Mouse (Mus musculus) midbrain, embryonic 16.5 days (tissue): ENCODE data around the gene Supt20. TPM values are rescaled to one million over a fixed set of nuclear protein-coding genes. Genes with fewer than 3 reads are reported as not detected.
"Not testable (repeated sequence)": the region's sequence is repeated elsewhere in the genome, so short reads cannot be mapped to it uniquely, and the experiment has no call there.

Experiments
- ATAC-seq: fragments of 200-750 bp; cut with Nextera tagmentation; 2 replicates; pipeline ENCODE4 v1.8.0; 2017; ENCODE audit warnings: moderate TSS enrichment
- H3K27ac ChIP-seq: fragments of 300-500 bp; sonication (generic); 2 replicates; pipeline ENCODE4 v1.5.1; 2014; ENCODE audit warnings: mild to moderate bottlenecking, low read length, mixed read lengths
- H3K27me3 ChIP-seq: fragments of 300-500 bp; sonication (generic); 2 replicates; pipeline ENCODE4 v1.6.1; 2014; ENCODE audit warnings: low read depth, low read length, mixed read lengths; ENCODE audit not compliant: control insufficient read depth, insufficient read depth
- H3K36me3 ChIP-seq: fragments of 300-500 bp; sonication (generic); 2 replicates; pipeline ENCODE4 v1.6.1; 2014; ENCODE audit warnings: mild to moderate bottlenecking, low read length, moderate library complexity, mixed read lengths; ENCODE audit not compliant: control insufficient read depth, insufficient read depth
- H3K4me1 ChIP-seq: fragments of 300-500 bp; sonication (generic); 2 replicates; pipeline ENCODE4 v1.6.1; 2014; ENCODE audit warnings: mild to moderate bottlenecking, low read length, mixed read lengths; ENCODE audit not compliant: control insufficient read depth, insufficient read depth
- H3K4me2 ChIP-seq: fragments of 300-500 bp; sonication (generic); 2 replicates; pipeline ENCODE4 v1.6.1; 2014; ENCODE audit warnings: mild to moderate bottlenecking, low read length, mixed read lengths
- H3K4me3 ChIP-seq: fragments of 300-500 bp; sonication (generic); 2 replicates; pipeline ENCODE4 v1.5.1; 2014; ENCODE audit warnings: low read depth, mild to moderate bottlenecking, low read length, moderate library complexity, mixed read lengths
- H3K9ac ChIP-seq: fragments of 300-500 bp; sonication (generic); 2 replicates; pipeline ENCODE4 v1.6.1; 2014; ENCODE audit warnings: low read depth, low read length, mixed read lengths
- H3K9me3 ChIP-seq: fragments of 300-500 bp; sonication (generic); replicated peaks from 2 replicates; pipeline ENCODE4 v1.6.1; 2014; ENCODE audit warnings: mild to moderate bottlenecking, low read length, mixed read lengths; ENCODE audit not compliant: control insufficient read depth, poor library complexity, severe bottlenecking
- whole genome bisulfite sequencing: fragments of 180-500 bp; shearing (Covaris S2); extraction: QIAGEN DNeasy Blood & Tissue Kit; methylation state at CpG from one replicate; pipeline ENCODE4 v1.1.7; 2014; 5-methylcytosine and 5-hydroxymethylcytosine counted together
- polyA plus RNA-seq: library from polyadenylated mRNA; unstranded; fragments of >200 nt; fragmentation: Nextera tagmentation; extraction: Ambion mirVana; gene quantifications from 2 replicates; pipeline ENCODE4 v1.2.1, GENCODE M21; 2015

Gene Supt20
- polyA plus RNA-seq, 1 experiment from 2014 or later = 89.9 TPM

DNA sequence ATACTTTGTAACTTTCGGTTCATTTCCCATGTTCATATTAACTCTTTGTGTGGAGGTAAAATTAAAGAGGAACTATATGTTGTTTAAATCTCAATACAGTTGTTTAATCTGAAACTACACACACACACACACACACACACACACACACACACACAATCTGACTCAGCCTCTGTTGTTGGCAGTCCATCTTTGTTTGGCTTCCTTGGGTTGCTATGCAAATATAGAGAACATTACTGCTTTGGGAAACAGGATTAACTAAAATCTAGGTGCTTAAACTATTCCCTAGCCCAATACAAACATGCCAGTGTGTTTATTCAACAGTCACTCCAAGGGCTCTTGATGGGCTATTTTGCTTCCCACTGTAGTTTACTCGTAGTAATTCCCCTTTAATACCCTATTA is 5.4 kb upstream of the Supt20 start:
- no peak overlapping the region for H3K4me3 ChIP-seq
- no peak overlapping the region for H3K9ac ChIP-seq
- H3K4me1 ChIP-seq = peaks cover 2% of the 10 kb centered on the region; the same call in 1 of the 2 replicates
- no peak for ATAC-seq
- WGBS = 73% methylated on average over 2 of the region's 2 CpGs
- no peaks in the 10 kb centered on the region for H3K9me3 ChIP-seq
- H3K36me3 ChIP-seq = no peaks in the 10 kb centered on the region
- H3K4me2 ChIP-seq = no peak overlapping the region
- no peaks in the 10 kb centered on the region; the same call in 1 of the 2 replicates for H3K27me3 ChIP-seq
- no peak overlapping the region for H3K27ac ChIP-seq

DNA sequence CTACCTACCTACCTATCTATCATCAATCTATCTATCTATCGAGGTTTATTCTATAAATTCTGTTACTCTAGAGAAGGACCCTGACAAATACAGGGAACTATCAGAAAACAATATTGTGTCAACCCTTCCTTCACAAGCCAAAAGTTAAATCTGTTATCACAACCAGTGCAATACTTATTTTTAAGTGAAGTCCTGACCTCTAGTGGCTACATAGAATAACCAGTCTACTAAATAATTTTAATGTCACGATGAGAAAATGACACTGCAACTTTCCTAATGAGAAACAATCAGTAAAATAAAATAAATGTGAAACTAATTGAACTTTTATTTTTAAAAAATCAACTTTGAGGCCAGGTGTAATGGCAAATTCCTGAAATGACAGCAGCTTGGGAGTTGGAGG is 3.5 kb upstream of the Supt20 start:
- H3K4me1 ChIP-seq = peaks cover 5% of the 10 kb centered on the region
- H3K4me3 ChIP-seq = no peak overlapping the region
- H3K9ac ChIP-seq = no peak overlapping the region
- no peak overlapping the region for H3K27ac ChIP-seq
- no peaks in the 10 kb centered on the region for H3K36me3 ChIP-seq
- 46% methylated on average over 2 of the region's 2 CpGs for WGBS
- no peak overlapping the region for H3K4me2 ChIP-seq
- H3K9me3 ChIP-seq = no peaks in the 10 kb centered on the region
- ATAC-seq = no peak
- no peaks in the 10 kb centered on the region; the same call in 1 of the 2 replicates for H3K27me3 ChIP-seq

DNA sequence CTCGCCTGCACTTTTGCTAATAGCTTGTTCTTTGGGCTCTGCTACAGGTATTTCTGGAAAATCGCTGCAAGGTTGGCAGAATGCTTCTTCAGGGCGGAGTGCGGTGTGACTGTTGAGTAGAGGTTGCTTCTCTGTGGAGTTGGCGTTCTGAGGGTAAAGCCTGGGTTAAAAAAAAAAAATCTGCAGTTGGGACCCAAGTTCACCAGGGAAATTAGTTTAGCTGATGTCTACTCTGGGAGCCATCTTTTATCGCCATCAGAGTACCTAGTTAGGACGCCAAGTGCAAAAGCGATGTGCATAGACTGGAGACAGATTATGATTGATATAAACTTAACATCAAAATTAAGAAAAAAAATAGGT is 429 bp downstream of the Supt20 start:
- H3K4me2 ChIP-seq = peak overlapping the region; percentile 74
- H3K27ac ChIP-seq = peak overlapping the region; percentile 77
- H3K4me1 ChIP-seq = peaks cover 5% of the 10 kb centered on the region
- peak overlapping the region; percentile 74 for H3K9ac ChIP-seq
- H3K27me3 ChIP-seq = no peaks in the 10 kb centered on the region; the same call in 1 of the 2 replicates
- H3K4me3 ChIP-seq = peak overlapping the region; percentile 66
- ATAC-seq = no peak; the same call in 1 of the 2 replicates
- no peaks in the 10 kb centered on the region for H3K36me3 ChIP-seq
- H3K9me3 ChIP-seq = no peaks in the 10 kb centered on the region
- WGBS = under 1% methylated on average over 8 of the region's 8 CpGs

DNA sequence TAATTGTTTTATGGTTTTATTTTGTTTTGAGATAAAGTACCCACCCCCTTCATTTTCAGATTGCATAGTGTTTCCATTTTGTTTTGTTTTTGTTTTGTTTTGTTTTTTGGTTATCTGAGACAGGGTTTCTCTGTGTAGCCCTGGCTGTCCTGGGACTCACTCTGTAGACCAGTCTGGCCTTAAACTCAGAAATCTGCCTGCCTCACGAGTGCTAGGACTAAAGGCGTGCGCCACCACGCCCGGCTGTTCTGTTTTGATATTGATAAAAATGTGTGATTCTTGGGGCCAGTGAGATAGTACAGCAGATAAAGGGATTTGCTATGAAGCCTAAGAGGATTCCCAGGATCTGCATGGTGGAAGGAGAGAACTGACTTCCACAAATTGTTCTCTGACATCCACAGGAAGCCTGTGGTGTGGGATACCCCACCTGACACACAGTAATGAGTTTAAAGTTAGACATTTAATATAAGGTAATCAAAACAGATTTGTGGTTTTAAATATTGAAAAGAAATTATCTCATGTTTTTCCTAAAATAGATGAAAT is 7.2 kb downstream of the Supt20 start:
- WGBS = 89% methylated on average over 5 of the region's 5 CpGs
- no peaks in the 10 kb centered on the region for H3K4me1 ChIP-seq
- no peak for ATAC-seq
- H3K36me3 ChIP-seq = peaks cover 9% of the 10 kb centered on the region
- H3K27ac ChIP-seq = no peak overlapping the region
- H3K4me2 ChIP-seq = no peak overlapping the region
- no peaks in the 10 kb centered on the region for H3K27me3 ChIP-seq
- H3K4me3 ChIP-seq = no peak overlapping the region
- no peaks in the 10 kb centered on the region for H3K9me3 ChIP-seq
- H3K9ac ChIP-seq = no peak overlapping the region

DNA sequence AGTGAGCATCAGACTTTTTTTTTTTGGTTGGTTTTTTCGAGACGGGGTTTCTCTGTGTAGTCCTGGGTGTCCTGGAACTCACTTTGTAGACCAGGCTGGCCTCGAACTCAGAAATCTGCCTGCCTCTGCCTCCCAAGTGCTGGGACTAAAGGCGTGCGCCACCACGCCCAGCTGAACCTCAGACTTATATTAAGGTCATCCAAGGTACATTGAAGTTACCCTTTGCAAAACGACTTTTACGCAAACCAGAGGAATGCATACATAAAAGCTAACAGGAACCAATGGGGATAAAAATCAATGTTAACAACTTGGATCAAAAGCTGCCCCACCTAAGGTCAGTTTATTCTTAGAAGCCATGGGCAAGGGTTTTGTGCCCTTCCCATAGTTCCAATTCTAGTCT is 11.5 kb downstream of the Supt20 start:
- not testable (repeated sequence) for H3K9me3 ChIP-seq, H3K4me2 ChIP-seq, H3K27me3 ChIP-seq, ATAC-seq, H3K9ac ChIP-seq, H3K4me3 ChIP-seq, H3K27ac ChIP-seq, H3K4me1 ChIP-seq
- H3K36me3 ChIP-seq = peaks cover 17% of the 10 kb centered on the region
- 99% methylated on average over 8 of the region's 8 CpGs for WGBS

DNA sequence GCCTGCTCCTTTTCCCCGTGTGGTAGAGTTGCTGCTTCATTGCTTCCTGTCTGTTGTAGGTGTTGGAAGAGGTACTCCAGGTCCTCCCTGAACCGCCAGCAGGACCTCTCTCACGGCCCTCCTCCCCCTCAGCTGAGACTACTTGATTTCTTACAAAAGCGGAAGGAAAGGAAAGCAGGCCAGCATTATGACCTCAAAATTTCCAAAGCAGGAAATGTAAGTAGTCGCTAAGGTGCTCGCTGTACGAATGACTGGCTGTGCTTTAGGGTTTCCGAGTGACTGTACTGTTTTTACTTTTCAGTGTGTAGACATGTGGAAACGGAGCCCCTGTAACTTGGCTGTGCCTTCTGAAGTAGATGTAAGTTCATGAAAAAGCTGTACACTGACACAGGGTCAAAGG is 16.4 kb downstream of the Supt20 start:
- Histone ChIP-seq H3K9ac (no peak overlapping the region), H3K36me3 (peaks cover 37% of the 10 kb centered on the region), H3K9me3 (no peaks in the 10 kb centered on the region), H3K27me3 (no peaks in the 10 kb centered on the region), H3K4me1 (no peaks in the 10 kb centered on the region), H3K4me2 (no peak overlapping the region), H3K4me3 (no peak overlapping the region), H3K27ac (no peak overlapping the region)
- ATAC-seq = no peak
- WGBS = 89% methylated on average over 9 of the region's 9 CpGs

DNA sequence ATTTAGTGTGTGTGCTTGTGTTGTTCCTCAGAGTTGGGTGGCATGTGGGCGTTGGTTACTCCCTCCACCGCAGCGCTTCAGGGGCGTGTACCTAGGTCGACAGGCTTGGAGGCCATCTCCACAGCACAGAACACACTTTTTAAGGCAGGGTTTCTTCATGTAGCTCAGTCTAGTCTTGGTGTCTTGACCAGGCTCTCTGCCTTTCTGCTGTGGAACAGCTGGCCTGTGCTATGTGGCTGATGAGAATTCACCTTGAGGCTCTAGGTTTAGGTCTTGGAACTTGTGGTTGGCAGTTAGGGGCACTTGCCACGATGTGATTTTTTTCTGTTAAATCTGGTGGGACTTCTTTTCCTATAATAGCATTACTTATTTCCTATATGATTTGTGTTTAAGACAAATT is 21.6 kb downstream of the Supt20 start, which contains the start of gene Gm21958:
TSS of gene Gm21958 (minus strand) at position 101 of the 400 bp plus-strand sequence.
- Histone ChIP-seq H3K4me2 (no peak within 1 kb of the TSS), H3K27ac (no peak within 1 kb of the TSS), H3K4me3 (no peak within 1 kb of the TSS), H3K36me3 (peaks cover 41% of the 10 kb centered on the region), H3K27me3 (no peaks in the 10 kb centered on the region), H3K9me3 (no peaks in the 10 kb centered on the region), H3K4me1 (no peaks in the 10 kb centered on the region), H3K9ac (no peak within 1 kb of the TSS)
- 95% methylated on average over 6 of the region's 6 CpGs for WGBS
- no peak for ATAC-seq

DNA sequence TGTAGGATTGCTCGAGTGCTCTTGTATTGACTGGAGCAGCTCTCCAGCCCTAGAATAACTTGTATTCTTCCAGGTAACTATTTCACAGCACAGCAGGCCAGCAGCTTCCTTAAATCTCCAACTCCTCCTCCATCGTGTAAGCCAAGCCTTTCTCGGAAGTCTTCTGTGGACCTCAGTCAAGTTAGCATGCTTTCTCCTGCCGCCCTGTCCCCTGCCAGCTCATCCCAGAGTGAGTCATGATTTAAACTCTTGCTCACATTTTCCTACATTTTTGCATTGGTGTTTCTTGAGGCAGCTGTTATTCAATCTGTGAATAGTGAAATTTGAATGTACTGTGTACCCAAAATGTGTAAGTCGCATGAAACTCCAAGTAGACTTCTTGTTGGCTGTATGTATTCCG is 22.9 kb downstream of the Supt20 start:
- WGBS = 96% methylated on average over 6 of the region's 6 CpGs
- H3K4me2 ChIP-seq = no peak overlapping the region
- ATAC-seq = no peak
- H3K9me3 ChIP-seq = no peaks in the 10 kb centered on the region
- no peaks in the 10 kb centered on the region for H3K27me3 ChIP-seq
- peaks cover 32% of the 10 kb centered on the region for H3K36me3 ChIP-seq
- H3K9ac ChIP-seq = no peak overlapping the region
- no peak overlapping the region for H3K27ac ChIP-seq
- no peak overlapping the region for H3K4me3 ChIP-seq
- H3K4me1 ChIP-seq = no peaks in the 10 kb centered on the region

DNA sequence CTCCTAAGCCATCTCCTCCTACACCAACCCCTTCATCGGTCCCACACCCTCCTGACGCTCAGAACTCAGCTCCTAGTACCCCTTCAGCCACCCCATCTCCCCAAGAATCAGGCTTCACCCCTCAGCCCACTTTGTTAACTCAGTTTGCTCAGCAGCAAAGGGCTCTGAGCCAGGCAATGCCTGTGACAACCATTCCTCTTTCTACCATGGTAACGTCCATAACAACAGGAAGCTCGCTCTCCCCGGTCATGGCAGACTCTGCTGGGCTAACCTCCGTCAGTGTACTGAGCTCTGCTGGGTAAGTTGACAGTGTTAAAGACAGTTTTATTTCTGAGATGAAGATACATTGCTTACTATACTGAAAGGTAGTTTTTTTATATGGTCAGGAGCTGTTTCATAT is 24.7 kb downstream of the Supt20 start:
- Histone ChIP-seq H3K27ac (no peak overlapping the region), H3K9ac (no peak overlapping the region), H3K4me1 (no peaks in the 10 kb centered on the region), H3K36me3 (peaks cover 27% of the 10 kb centered on the region), H3K4me3 (no peak overlapping the region), H3K27me3 (no peaks in the 10 kb centered on the region), H3K9me3 (no peaks in the 10 kb centered on the region), H3K4me2 (no peak overlapping the region)
- no peak for ATAC-seq
- 77% methylated on average over 6 of the region's 6 CpGs for WGBS
